Mouse (Mus musculus) MEL (cell line): Measurements from ENCODE around the gene Dhrs7b. TPM values are rescaled to one million over a fixed set of nuclear protein-coding genes. Genes with fewer than 3 reads are reported as not detected.
A peak's percentile ranks its signal among the peaks of the same experiment; 100 is the strongest.

Source experiments
- DNase-seq: peaks from one replicate; pipeline ENCODE4 v3.0.0; 2011; ENCODE audit warnings: low read depth, low spot score
- H3K27ac ChIP-seq: 2 replicates; pipeline ENCODE4 v1.5.1; 2012; ENCODE audit warnings: low read depth, mild to moderate bottlenecking, control low read depth, low read length, moderate library complexity; ENCODE audit not compliant: control insufficient read depth
- H3K27me3 ChIP-seq, 2 experiments: fragments of 150-350 bp in 1 of 2; sonication (generic) in 1 of 2; 2 replicates each; pipeline ENCODE4 v1.6.1; 2012; ENCODE audit warnings: low read length in 2 of 2, mild to moderate bottlenecking in 2 of 2, improper control_type of control experiment in 1 of 2, moderate library complexity in 1 of 2; ENCODE audit not compliant: insufficient read depth in 2 of 2, control insufficient read depth in 1 of 2
- H3K36me3 ChIP-seq, 2 experiments: 2 replicates each; pipeline ENCODE4 v1.6.1; 2012 to 2014; ENCODE audit warnings: low read length in 2 of 2, improper control_type of control experiment in 1 of 2, inconsistent platforms in 1 of 2, mild to moderate bottlenecking in 1 of 2; ENCODE audit not compliant: insufficient read depth in 2 of 2, control insufficient read depth in 1 of 2
- H3K4me1 ChIP-seq, 2 experiments: fragments of 150-350 bp in 1 of 2; sonication (generic) in 1 of 2; 2 replicates each; pipeline ENCODE4 v1.6.1; 2012; ENCODE audit warnings: low read length in 2 of 2, improper control_type of control experiment in 1 of 2, mild to moderate bottlenecking in 1 of 2; ENCODE audit not compliant: insufficient read depth in 2 of 2, control insufficient read depth in 1 of 2
- H3K4me3 ChIP-seq, 2 experiments: fragments of 150-350 bp in 1 of 2; sonication (generic) in 1 of 2; 2 replicates each; pipeline ENCODE4 v1.5.1; 2012; ENCODE audit warnings: low read depth in 2 of 2, low read length in 2 of 2, mild to moderate bottlenecking in 2 of 2, moderate library complexity in 2 of 2, control low read depth in 1 of 2, improper control_type of control experiment in 1 of 2; ENCODE audit not compliant: control insufficient read depth in 1 of 2, insufficient read depth in 1 of 2
- H3K79me2 ChIP-seq: 2 replicates; pipeline ENCODE4 v1.6.1; 2012; ENCODE audit warnings: mild to moderate bottlenecking, low read length, moderate library complexity; ENCODE audit not compliant: control insufficient read depth, poor library complexity, insufficient read depth
- H3K9ac ChIP-seq: 2 replicates; pipeline ENCODE4 v1.6.1; 2012; ENCODE audit warnings: low read depth, mild to moderate bottlenecking, control low read depth, low read length, moderate library complexity; ENCODE audit not compliant: control insufficient read depth, poor library complexity, severe bottlenecking
- H3K9me3 ChIP-seq: fragments of 150-350 bp; sonication (generic); replicated peaks from 2 replicates; pipeline ENCODE4 v1.6.1; 2012; ENCODE audit warnings: mild to moderate bottlenecking, low read length, improper control_type of control experiment, moderate library complexity; ENCODE audit not compliant: insufficient read depth
- BHLHE40 ChIP-seq: IDR thresholded peaks from 2 replicates; pipeline ENCODE4 v1.6.1; 2012; ENCODE audit warnings: low read depth, mild to moderate bottlenecking, inconsistent platforms, low read length, improper control_type of control experiment, borderline replicate concordance
- CHD1 ChIP-seq: IDR thresholded peaks from 2 replicates; pipeline ENCODE4 v1.6.1; 2012; ENCODE audit warnings: low read depth, mild to moderate bottlenecking, inconsistent platforms, low read length, improper control_type of control experiment
- CHD2 ChIP-seq: IDR thresholded peaks from 2 replicates; pipeline ENCODE4 v1.6.1; 2011; ENCODE audit warnings: low read length, improper control_type of control experiment
- CTCF ChIP-seq, 3 experiments: IDR thresholded peaks in 2 of 3; conservative IDR thresholded peaks in 1 of 3; 2 replicates each; pipeline ENCODE4 v1.5.1; 2011 to 2012; ENCODE audit warnings: low read length in 3 of 3, low read depth in 2 of 3, mild to moderate bottlenecking in 2 of 3, improper control_type of control experiment in 1 of 3, inconsistent platforms in 1 of 3, mixed read lengths in 1 of 3, moderate library complexity in 1 of 3; ENCODE audit not compliant: control insufficient read depth in 1 of 3, insufficient read depth in 1 of 3, poor library complexity in 1 of 3, severe bottlenecking in 1 of 3
- ELF1 ChIP-seq: IDR thresholded peaks from 2 replicates; pipeline ENCODE4 v1.6.1; 2014; ENCODE audit warnings: low read depth, mild to moderate bottlenecking, inconsistent platforms, low read length, improper control_type of control experiment, moderate library complexity
- EP300 ChIP-seq, 2 experiments: IDR thresholded peaks; 2 replicates each; pipeline ENCODE4 v1.6.1; 2011; ENCODE audit warnings: improper control_type of control experiment in 2 of 2, low read length in 2 of 2, low read depth in 1 of 2, mild to moderate bottlenecking in 1 of 2
- ETS1 ChIP-seq: IDR thresholded peaks from 2 replicates; pipeline ENCODE4 v1.6.1; 2012; ENCODE audit warnings: low read depth, mild to moderate bottlenecking, inconsistent platforms, low read length, improper control_type of control experiment, moderate library complexity
- GATA1 ChIP-seq: IDR thresholded peaks from 2 replicates; pipeline ENCODE4 v1.6.1; 2011; ENCODE audit warnings: low read depth, low read length, improper control_type of control experiment
- HCFC1 ChIP-seq: IDR thresholded peaks from 2 replicates; pipeline ENCODE4 v1.6.1; 2012; ENCODE audit warnings: low read depth, mild to moderate bottlenecking, inconsistent platforms, low read length, improper control_type of control experiment, moderate library complexity
- JUND ChIP-seq: IDR thresholded peaks from 2 replicates; pipeline ENCODE4 v1.6.1; 2011; ENCODE audit warnings: low read depth, mild to moderate bottlenecking, improper control_type of control experiment, low read length
- MAFK ChIP-seq: IDR thresholded peaks from 2 replicates; pipeline ENCODE4 v1.6.1; 2011; ENCODE audit warnings: low read depth, mild to moderate bottlenecking, low read length, improper control_type of control experiment, borderline replicate concordance
- MAX ChIP-seq: IDR thresholded peaks from 2 replicates; pipeline ENCODE4 v1.6.1; 2011; ENCODE audit warnings: low read length, improper control_type of control experiment
- MEF2A ChIP-seq: IDR thresholded peaks from 2 replicates; pipeline ENCODE4 v1.6.1; 2014; ENCODE audit warnings: low read depth, mild to moderate bottlenecking, inconsistent platforms, low read length, improper control_type of control experiment; ENCODE audit not compliant: poor library complexity, insufficient replicate concordance, severe bottlenecking; ENCODE audit errors: extremely low read depth
- MXI1 ChIP-seq: IDR thresholded peaks from 2 replicates; pipeline ENCODE4 v1.6.1; 2011; ENCODE audit warnings: mild to moderate bottlenecking, low read depth, low read length, improper control_type of control experiment
- MYB ChIP-seq: IDR thresholded peaks from 2 replicates; pipeline ENCODE4 v1.6.1; 2011; ENCODE audit warnings: mild to moderate bottlenecking, low read depth, low read length, improper control_type of control experiment
- MYC ChIP-seq: IDR thresholded peaks from 2 replicates; pipeline ENCODE4 v1.6.1; 2011; ENCODE audit warnings: low read depth, mild to moderate bottlenecking, low read length, improper control_type of control experiment, moderate library complexity
- NELFE ChIP-seq: IDR thresholded peaks from 2 replicates; pipeline ENCODE4 v1.6.1; 2011; ENCODE audit warnings: low read depth, low read length, improper control_type of control experiment
- NRF1 ChIP-seq: IDR thresholded peaks from 2 replicates; pipeline ENCODE4 v1.6.1; 2014; ENCODE audit warnings: low read depth, mild to moderate bottlenecking, inconsistent platforms, low read length, improper control_type of control experiment, moderate library complexity; ENCODE audit not compliant: poor library complexity, insufficient read depth, severe bottlenecking
- POLR2AphosphoS2 ChIP-seq: IDR thresholded peaks from 2 replicates; pipeline ENCODE4 v1.6.1; 2011; ENCODE audit warnings: low read length, improper control_type of control experiment
- POLR2AphosphoS5 ChIP-seq: IDR thresholded peaks from 2 replicates; pipeline ENCODE4 v1.6.1; 2012; ENCODE audit warnings: low read depth, borderline replicate concordance, mild to moderate bottlenecking, inconsistent platforms, low read length, moderate library complexity, mixed read lengths
- RAD21 ChIP-seq: IDR thresholded peaks from 2 replicates; pipeline ENCODE4 v1.6.1; 2011; ENCODE audit warnings: mild to moderate bottlenecking, low read depth, low read length, improper control_type of control experiment
- RCOR1 ChIP-seq: IDR thresholded peaks from 2 replicates; pipeline ENCODE4 v1.6.1; 2012; ENCODE audit warnings: low read depth, mild to moderate bottlenecking, inconsistent platforms, low read length, improper control_type of control experiment
- SIN3A ChIP-seq: IDR thresholded peaks from 2 replicates; pipeline ENCODE4 v1.6.1; 2012; ENCODE audit warnings: low read length, improper control_type of control experiment, inconsistent platforms
- SMC3 ChIP-seq: IDR thresholded peaks from 2 replicates; pipeline ENCODE4 v1.6.1; 2011; ENCODE audit warnings: low read depth, low read length, improper control_type of control experiment
- TAL1 ChIP-seq: IDR thresholded peaks from 2 replicates; pipeline ENCODE4 v1.6.1; 2012; ENCODE audit warnings: mild to moderate bottlenecking, inconsistent platforms, low read length, moderate library complexity, mixed read lengths
- TCF12 ChIP-seq: IDR thresholded peaks from 2 replicates; pipeline ENCODE4 v1.6.1; 2014; ENCODE audit warnings: low read depth, mild to moderate bottlenecking, inconsistent platforms, low read length, improper control_type of control experiment, moderate library complexity
- UBTF ChIP-seq: IDR thresholded peaks from 2 replicates; pipeline ENCODE4 v1.6.1; 2012; ENCODE audit warnings: low read depth, mild to moderate bottlenecking, inconsistent platforms, low read length, improper control_type of control experiment, moderate library complexity, borderline replicate concordance; ENCODE audit not compliant: insufficient read depth
- USF1 ChIP-seq: IDR thresholded peaks from 2 replicates; pipeline ENCODE4 v1.6.1; 2014; ENCODE audit warnings: low read depth, mild to moderate bottlenecking, inconsistent platforms, low read length, improper control_type of control experiment, moderate library complexity
- USF2 ChIP-seq, 2 experiments: IDR thresholded peaks; 2 replicates each; pipeline ENCODE4 v1.6.1; 2011 to 2012; ENCODE audit warnings: improper control_type of control experiment in 2 of 2, low read length in 2 of 2, borderline replicate concordance in 1 of 2, inconsistent platforms in 1 of 2, low read depth in 1 of 2, mild to moderate bottlenecking in 1 of 2; ENCODE audit not compliant: insufficient read depth in 1 of 2
- ZC3H11A ChIP-seq: IDR thresholded peaks from 2 replicates; pipeline ENCODE4 v1.6.1; 2012; ENCODE audit warnings: low read depth, mild to moderate bottlenecking, inconsistent platforms, low read length, improper control_type of control experiment
- ZKSCAN1 ChIP-seq: IDR thresholded peaks from 2 replicates; pipeline ENCODE4 v1.6.1; 2012; ENCODE audit warnings: low read depth, mild to moderate bottlenecking, inconsistent platforms, low read length, improper control_type of control experiment, moderate library complexity
- ZNF384 ChIP-seq: IDR thresholded peaks from 2 replicates; pipeline ENCODE4 v1.6.1; 2012; ENCODE audit warnings: low read depth, mild to moderate bottlenecking, inconsistent platforms, low read length, improper control_type of control experiment
- polyA plus RNA-seq, 2 experiments: library from polyadenylated mRNA; stranded (reverse) in 1 of 2; unstranded in 1 of 2; fragments of >175 nt in 1 of 2; fragments of >200 nt in 1 of 2; gene quantifications; 2 replicates each; pipeline versions ENCODE4 v1.2.1 to v1.2.4; 2012; ENCODE audit warnings: low replicate concordance in 2 of 2, low read depth in 1 of 2; ENCODE audit not compliant: insufficient read length in 2 of 2, insufficient read depth in 1 of 2, missing spikeins in 1 of 2
- total RNA-seq: library from RNA; depleted of rRNA; stranded (reverse); fragments of 300-350 nt; gene quantifications from 2 replicates; pipeline ENCODE4 v1.2.3, GENCODE M21; 2012

Dhrs7b gene
- total and polyA plus RNA-seq, 3 experiments: 49.5 to 94.7 (median 81.5) TPM

DNA sequence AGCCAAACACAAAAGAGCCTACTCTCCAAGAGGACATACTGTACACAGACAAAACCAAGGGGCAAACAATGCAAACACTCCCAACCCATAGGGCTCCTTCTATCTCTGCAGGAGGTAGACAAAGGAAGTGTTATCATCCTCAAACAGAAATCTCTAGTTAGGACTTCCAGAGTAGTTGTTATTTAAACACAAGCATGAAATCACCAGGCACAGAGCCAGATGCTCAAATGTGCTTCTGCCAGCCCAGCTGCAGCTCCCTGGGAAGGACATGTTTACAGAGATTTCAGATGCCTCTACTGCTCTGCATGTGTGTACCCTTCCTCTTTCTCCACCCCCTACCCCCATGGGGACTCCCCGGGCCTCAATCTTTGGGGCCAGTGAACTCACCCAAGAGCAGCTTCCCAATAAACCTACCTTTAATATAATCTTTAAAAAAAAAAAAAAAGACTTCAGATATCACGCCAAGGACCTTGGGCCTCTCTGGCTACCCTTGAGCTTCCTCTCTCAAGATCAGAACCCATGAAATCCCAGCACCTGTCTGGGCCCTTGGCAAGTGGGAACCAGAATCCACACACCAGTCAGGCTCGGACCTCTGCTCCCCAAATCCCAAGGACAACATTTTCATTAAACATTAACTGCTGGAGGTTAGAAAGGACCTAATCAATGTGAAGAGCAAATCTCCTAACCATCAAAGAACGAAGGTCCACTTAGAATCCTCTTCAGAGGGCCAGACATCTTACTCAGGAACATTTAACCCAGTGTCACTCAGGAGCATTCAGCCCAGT, 22.0 kb upstream of the Dhrs7b start:
- H3K4me1 ChIP-seq: peaks cover 0 to 34% of the 10 kb centered on the region in 2 experiments; a peak in 3 of 4 replicates
- H3K36me3 ChIP-seq: peaks cover 2 to 29% of the 10 kb centered on the region in 2 experiments; a peak in 3 of 4 replicates
- no peak overlapping the region for H3K9ac ChIP-seq
- DNase-seq: peak; percentile 92
- H3K9me3 ChIP-seq: no peaks in the 10 kb centered on the region
- peak; percentile 67 to 74 for TF ChIP-seq EP300 (IDR thresholded peaks at IDR 0.05; ENCODE audit: low read depth in 1 of 2, low read length in 2 of 2)
- no peak for TF ChIP-seq POLR2AphosphoS2
- TF ChIP-seq HCFC1: no peak
- TF ChIP-seq CHD2: no peak
- peak; percentile 76 for TF ChIP-seq TCF12
- TF ChIP-seq TAL1: peak; percentile 86
- TF ChIP-seq POLR2AphosphoS5: no peak
- TF ChIP-seq RAD21: no peak
- TF ChIP-seq ELF1: no peak
- no peak for TF ChIP-seq MYB
- TF ChIP-seq UBTF: no peak
- no peak for TF ChIP-seq USF1
- TF ChIP-seq JUND: no peak
- no peak for TF ChIP-seq MEF2A
- 0 out of 2 replicates have a peak, but pooled peaks have one; percentile 22 for TF ChIP-seq BHLHE40
- TF ChIP-seq NRF1: no peak
- no peak for TF ChIP-seq NELFE
- TF ChIP-seq SIN3A: peak; percentile 82; the same call in 1 of the 2 replicates
- no peak for TF ChIP-seq CTCF (IDR thresholded peaks at IDR 0.05 in 2 of 3, conservative IDR thresholded peaks at IDR 0.05 in 1 of 3; ENCODE audit: control insufficient read depth in 1 of 3, insufficient read depth in 1 of 3, low read depth in 2 of 3, low read length in 3 of 3, poor library complexity in 1 of 3, severe bottlenecking in 1 of 3)
- no peak for TF ChIP-seq ZC3H11A
- no peak for TF ChIP-seq SMC3
- TF ChIP-seq MAX: peak; percentile 37; the same call in 1 of the 2 replicates
- no peak for TF ChIP-seq CHD1
- no peak for TF ChIP-seq MAFK
- TF ChIP-seq MYC: peak; percentile 77; the same call in 1 of the 2 replicates
- peak; percentile 91 for TF ChIP-seq ETS1
- TF ChIP-seq ZKSCAN1: no peak
- TF ChIP-seq USF2 (IDR thresholded peaks at IDR 0.05; ENCODE audit: borderline replicate concordance in 1 of 2, insufficient read depth in 1 of 2, low read depth in 1 of 2, low read length in 2 of 2): no peak
- TF ChIP-seq MXI1: peak; percentile 72
- peak; percentile 49; the same call in 1 of the 2 replicates for TF ChIP-seq ZNF384
- TF ChIP-seq RCOR1: peak; percentile 95
- TF ChIP-seq GATA1: peak; percentile 87
- no peaks in the 10 kb centered on the region for H3K27me3 ChIP-seq
- peaks cover 19% of the 10 kb centered on the region for H3K79me2 ChIP-seq
- H3K27ac ChIP-seq: no peak overlapping the region
- H3K4me3 ChIP-seq: no peak overlapping the region
